Mouse (Mus musculus) liver, adult 2 months (tissue): ENCODE measurements around the gene Tspan32. TPM values are rescaled to one million over a fixed set of nuclear protein-coding genes. Genes with fewer than 3 reads are reported as not detected.

Experiments used
- DNase-seq: peaks from one replicate; pipeline ENCODE4 v3.0.0-alpha.2; 2011; ENCODE audit warnings: low read depth, low spot score; ENCODE audit errors: extremely low read depth
- H3K27ac ChIP-seq: fragments of 200-500 bp; replicated peaks from 2 replicates; pipeline ENCODE4 v1.5.1; 2012; ENCODE audit warnings: low read depth, mild to moderate bottlenecking, control low read depth, inconsistent platforms, low read length; ENCODE audit not compliant: insufficient read depth
- H3K27me3 ChIP-seq: fragments of 200-500 bp; 2 replicates; pipeline ENCODE4 v1.6.1; 2012; ENCODE audit warnings: mild to moderate bottlenecking, moderate library complexity, low read length, inconsistent platforms; ENCODE audit not compliant: control insufficient read depth, insufficient read depth
- H3K36me3 ChIP-seq: fragments of 200-500 bp; 2 replicates; pipeline ENCODE4 v1.6.1; 2012; ENCODE audit warnings: low read length, inconsistent platforms; ENCODE audit not compliant: control insufficient read depth, insufficient read depth
- H3K4me1 ChIP-seq: fragments of 200-500 bp; 2 replicates; pipeline ENCODE4 v1.6.1; 2011; ENCODE audit warnings: low read length; ENCODE audit not compliant: control insufficient read depth, insufficient read depth
- H3K4me3 ChIP-seq: fragments of 200-500 bp; 2 replicates; pipeline ENCODE4 v1.5.1; 2011; ENCODE audit warnings: low read depth, mild to moderate bottlenecking, control low read depth, low read length, moderate library complexity; ENCODE audit not compliant: insufficient read depth
- H3K79me2 ChIP-seq: fragments of 200-500 bp; 2 replicates; pipeline ENCODE4 v1.6.1; 2012; ENCODE audit warnings: inconsistent platforms, mild to moderate bottlenecking, low read length, moderate library complexity; ENCODE audit not compliant: control insufficient read depth, insufficient read depth
- H3K9ac ChIP-seq: fragments of 200-500 bp; 2 replicates; pipeline ENCODE4 v1.6.1; 2012; ENCODE audit warnings: low read depth, mild to moderate bottlenecking, control low read depth, inconsistent platforms, low read length
- CTCF ChIP-seq: fragments of 200-500 bp; IDR thresholded peaks from 2 replicates; pipeline ENCODE4 v1.5.1; 2011; ENCODE audit warnings: low read depth, low read length, control low read depth
- POLR2A ChIP-seq: fragments of 200-500 bp; IDR thresholded peaks from 2 replicates; pipeline ENCODE4 v1.6.1; 2011; ENCODE audit warnings: low read length, control low read depth; ENCODE audit not compliant: insufficient read depth; ENCODE audit errors: extremely low read depth
- WGBS: fragments of 180-500 bp; shearing (Covaris S2); methylation state at CpG from one replicate; pipeline ENCODE4 v1.1.7; 2018; 5-methylcytosine and 5-hydroxymethylcytosine counted together
- polyA plus RNA-seq: library from polyadenylated mRNA; depleted of rRNA; stranded (reverse); fragments of >200 nt; gene quantifications from 2 replicates; pipeline ENCODE4 v1.2.3, GENCODE M21; 2012
- total RNA-seq: library from RNA; depleted of rRNA; stranded (reverse); fragments of >200 nt; gene quantifications from 2 replicates; pipeline ENCODE4 v1.2.3, GENCODE M21; 2014

Gene Tspan32
- total and polyA plus RNA-seq, 2 experiments = 0.46 to 1.0 TPM

- H3K9ac ChIP-seq = no peak overlapping the region
- no peak overlapping the region for H3K27ac ChIP-seq
- no peaks in the 10 kb centered on the region for H3K27me3 ChIP-seq
- no peak overlapping the region for H3K4me3 ChIP-seq
- TF ChIP-seq CTCF (no peak), POLR2A (no peak)
- no peak for DNase-seq
- H3K4me1 ChIP-seq = peaks cover 16% of the 10 kb centered on the region
- 58% methylated on average over 2 of the region's 2 CpGs for WGBS
- H3K79me2 ChIP-seq = peaks cover 10% of the 10 kb centered on the region; the same call in 1 of the 2 replicates
- H3K36me3 ChIP-seq = peaks cover 20% of the 10 kb centered on the region
Measured at GRCm38 (mm10) chr7:143062704-143063103, 57.9 kb downstream of the Tspan32 start.

- H3K36me3 ChIP-seq = peaks cover 20% of the 10 kb centered on the region
- H3K27me3 ChIP-seq = no peaks in the 10 kb centered on the region
- TF ChIP-seq POLR2A (no peak), CTCF (no peak)
- DNase-seq = no peak
- H3K9ac ChIP-seq = no peak overlapping the region
- WGBS = 82% methylated on average over 6 of the region's 6 CpGs
- peaks cover 10% of the 10 kb centered on the region for H3K4me1 ChIP-seq
- no peak overlapping the region for H3K4me3 ChIP-seq
- no peak overlapping the region for H3K27ac ChIP-seq
- peaks cover 5% of the 10 kb centered on the region; the same call in 1 of the 2 replicates for H3K79me2 ChIP-seq
Measured at GRCm38 (mm10) chr7:143064226-143064625, 59.4 kb downstream of the Tspan32 start.

- DNase-seq = peak; percentile 73
- Histone ChIP-seq H3K4me3 (no peak overlapping the region), H3K79me2 (no peaks in the 10 kb centered on the region; the same call in 1 of the 2 replicates), H3K27ac (no peak overlapping the region), H3K9ac (no peak overlapping the region), H3K27me3 (no peaks in the 10 kb centered on the region), H3K4me1 (peaks cover 15% of the 10 kb centered on the region; the same call in 1 of the 2 replicates), H3K36me3 (peaks cover 20% of the 10 kb centered on the region)
- WGBS = 50% methylated on average over 2 of the region's 2 CpGs
- TF ChIP-seq CTCF = no peak
- TF ChIP-seq POLR2A = no peak
Measured at GRCm38 (mm10) chr7:143065692-143066091, 60.8 kb downstream of the Tspan32 start.

- Histone ChIP-seq H3K4me1 (peaks cover 15% of the 10 kb centered on the region; the same call in 1 of the 2 replicates), H3K79me2 (no peaks in the 10 kb centered on the region), H3K9ac (no peak overlapping the region), H3K4me3 (no peak overlapping the region), H3K36me3 (peaks cover 14% of the 10 kb centered on the region), H3K27ac (no peak overlapping the region), H3K27me3 (no peaks in the 10 kb centered on the region)
- TF ChIP-seq POLR2A = no peak
- no peak for TF ChIP-seq CTCF
- WGBS = 79% methylated on average over 2 of the region's 2 CpGs
- DNase-seq = no peak
Measured at GRCm38 (mm10) chr7:143067469-143067868, 62.6 kb downstream of the Tspan32 start.

- Histone ChIP-seq H3K36me3 (peaks cover 11% of the 10 kb centered on the region), H3K9ac (no peak overlapping the region), H3K27me3 (no peaks in the 10 kb centered on the region), H3K79me2 (no peaks in the 10 kb centered on the region), H3K4me1 (peaks cover 15% of the 10 kb centered on the region; the same call in 1 of the 2 replicates), H3K4me3 (no peak overlapping the region), H3K27ac (no peak overlapping the region)
- TF ChIP-seq POLR2A = no peak
- TF ChIP-seq CTCF = no peak
- 93% methylated on average over 3 of the region's 3 CpGs for WGBS
- DNase-seq = no peak
Measured at GRCm38 (mm10) chr7:143067897-143068296, 63.1 kb downstream of the Tspan32 start.

GRCm38 (mm10) chr7:143068316-143068881 is 63.6 kb downstream of the Tspan32 start:
- Histone ChIP-seq H3K4me1 (peaks cover 15% of the 10 kb centered on the region; the same call in 1 of the 2 replicates), H3K27me3 (no peaks in the 10 kb centered on the region), H3K79me2 (no peaks in the 10 kb centered on the region), H3K9ac (peak overlapping the region; percentile 27), H3K36me3 (peaks cover 6% of the 10 kb centered on the region), H3K27ac (peak overlapping the region; percentile 73), H3K4me3 (no peak overlapping the region; the same call in 1 of the 2 replicates)
- 60% methylated on average over 13 of the region's 13 CpGs for WGBS
- DNase-seq = no peak
- no peak for TF ChIP-seq POLR2A
- no peak for TF ChIP-seq CTCF
